Mouse (Mus musculus): ENCODE results near the gene Adam33. TPM values are rescaled to one million over a fixed set of nuclear protein-coding genes. Genes with fewer than 3 reads are reported as not detected.

Gene Adam33
- polyA plus RNA-seq, 1 experiment from 2014 or later, result 2.3 TPM

Small RNA genes lying within 50 kb of the gene (microRNA-seq; reads per million reads assigned to microRNA genes)
- gene Mir6973b, result not detected

Other genes starting within 250 kb of the Adam33 start
- gene 4930402H24Rik, start 157.4 kb downstream of the Adam33 start, polyA plus RNA-seq (2016; fragmentation: Nextera tagmentation; extraction: Ambion mirVana), result 98.2 and 105 TPM in 2 replicates
- gene Atrn, start 157.3 kb downstream of the Adam33 start, polyA plus RNA-seq (2016; fragmentation: Nextera tagmentation; extraction: Ambion mirVana), result 14.1 and 16.4 TPM in 2 replicates
- 10.8 and 14.9 TPM in 2 replicates for gene Gfra4, start 20.7 kb downstream of the Adam33 start, polyA plus RNA-seq (2016; fragmentation: Nextera tagmentation; extraction: Ambion mirVana)
- gene Siglec1, start 23.0 kb upstream of the Adam33 start, polyA plus RNA-seq (2016; fragmentation: Nextera tagmentation; extraction: Ambion mirVana), result 0.08 and 0.20 TPM in 2 replicates
- gene Hspa12b, start 63.5 kb upstream of the Adam33 start, polyA plus RNA-seq (2016; fragmentation: Nextera tagmentation; extraction: Ambion mirVana), result 8.6 and 8.9 TPM in 2 replicates
- gene Gm11037, start 69.7 kb upstream of the Adam33 start, polyA plus RNA-seq (2016; fragmentation: Nextera tagmentation; extraction: Ambion mirVana), result not detected in 2 replicates
- 87.4 and 89.7 TPM in 2 replicates for gene 1700037H04Rik, start 96.3 kb upstream of the Adam33 start, polyA plus RNA-seq (2016; fragmentation: Nextera tagmentation; extraction: Ambion mirVana)
- 18.3 and 18.5 TPM in 2 replicates for gene Cenpb, start 116.3 kb upstream of the Adam33 start, polyA plus RNA-seq (2016; fragmentation: Nextera tagmentation; extraction: Ambion mirVana)
- gene Cdc25b, start 123.1 kb upstream of the Adam33 start, polyA plus RNA-seq (2016; fragmentation: Nextera tagmentation; extraction: Ambion mirVana), result 69.8 and 85.7 TPM in 2 replicates
- gene Spef1, start 123.5 kb upstream of the Adam33 start, polyA plus RNA-seq (2016; fragmentation: Nextera tagmentation; extraction: Ambion mirVana), result 8.9 and 9.2 TPM in 2 replicates
- 28.4 and 29.1 TPM in 2 replicates for gene Ap5s1, start 143.3 kb upstream of the Adam33 start, polyA plus RNA-seq (2016; fragmentation: Nextera tagmentation; extraction: Ambion mirVana)
- gene Mavs, start 170.2 kb upstream of the Adam33 start, polyA plus RNA-seq (2016; fragmentation: Nextera tagmentation; extraction: Ambion mirVana), result 10.6 and 11.6 TPM in 2 replicates
- gene Pank2, start 198.7 kb upstream of the Adam33 start, polyA plus RNA-seq (2016; fragmentation: Nextera tagmentation; extraction: Ambion mirVana), result 57.4 and 62.2 TPM in 2 replicates

Data from hindbrain, embryonic 12.5 days (tissue).